Mouse (Mus musculus) CH12.LX (cell line): ENCODE data around the gene Sgsm1. TPM values are rescaled to one million over a fixed set of nuclear protein-coding genes. Genes with fewer than 3 reads are reported as not detected.

ENCODE experiments used
- DNase-seq: peaks from one replicate; pipeline ENCODE4 v3.0.0-alpha.2; 2013; ENCODE audit errors: extremely low read depth
- H3K27ac ChIP-seq: 2 replicates; pipeline ENCODE4 v1.5.1; 2012; ENCODE audit warnings: low read depth, mild to moderate bottlenecking, control low read depth, moderate library complexity; ENCODE audit not compliant: insufficient read depth
- H3K27me3 ChIP-seq: replicated peaks from 2 replicates; pipeline ENCODE3; 2012; ENCODE audit warnings: inconsistent platforms
- H3K36me3 ChIP-seq, 2 experiments: replicated peaks in 1 of 2; 2 replicates each; pipeline versions ENCODE3 to v1.6.1; 2012; ENCODE audit warnings: inconsistent platforms in 1 of 2, low read length in 1 of 2, mild to moderate bottlenecking in 1 of 2, mixed read lengths in 1 of 2, moderate library complexity in 1 of 2; ENCODE audit not compliant: control insufficient read depth in 1 of 2, insufficient read depth in 1 of 2
- H3K4me1 ChIP-seq, 2 experiments: 2 replicates each; pipeline ENCODE4 v1.6.1; 2012; ENCODE audit warnings: inconsistent platforms in 1 of 2, moderate library complexity in 1 of 2; ENCODE audit not compliant: insufficient read depth in 2 of 2, control insufficient read depth in 1 of 2
- H3K4me2 ChIP-seq: 2 replicates; pipeline ENCODE4 v1.6.1; 2012; ENCODE audit warnings: low read depth, mild to moderate bottlenecking, control low read depth; ENCODE audit not compliant: poor library complexity, insufficient read depth, severe bottlenecking
- H3K4me3 ChIP-seq, 3 experiments: fragments of 150-350 bp in 1 of 3; sonication (generic) in 1 of 3; replicated peaks in 1 of 3; 2 replicates each; pipeline versions ENCODE3 to v1.5.1; 2011 to 2012; ENCODE audit warnings: low read depth in 2 of 3, low read length in 2 of 3, mild to moderate bottlenecking in 2 of 3, moderate library complexity in 2 of 3, control low read depth in 1 of 3, improper control_type of control experiment in 1 of 3, inconsistent platforms in 1 of 3, mixed read lengths in 1 of 3; ENCODE audit not compliant: poor library complexity in 1 of 3
- H3K79me2 ChIP-seq: replicated peaks from 2 replicates; pipeline ENCODE4 v1.6.1; 2012; ENCODE audit warnings: mild to moderate bottlenecking, moderate library complexity; ENCODE audit not compliant: control insufficient read depth, poor library complexity, insufficient read depth, severe bottlenecking; ENCODE audit errors: extremely low read depth
- H3K9ac ChIP-seq: 2 replicates; pipeline ENCODE4 v1.6.1; 2012; ENCODE audit warnings: low read depth, mild to moderate bottlenecking, control low read depth, moderate library complexity; ENCODE audit not compliant: insufficient read depth
- H3K9me3 ChIP-seq: replicated peaks from 2 replicates; pipeline ENCODE3; 2012; ENCODE audit warnings: low read length, inconsistent platforms, mixed read lengths
- CHD1 ChIP-seq: IDR thresholded peaks from 2 replicates; pipeline ENCODE4 v1.6.1; 2012; ENCODE audit warnings: low read depth, low read length, improper control_type of control experiment, inconsistent platforms
- E2F4 ChIP-seq: IDR thresholded peaks from 2 replicates; pipeline ENCODE4 v1.6.1; 2011; ENCODE audit warnings: low read depth, low read length, improper control_type of control experiment; ENCODE audit not compliant: insufficient replicate concordance
- GABPA ChIP-seq: IDR thresholded peaks from 2 replicates; pipeline ENCODE4 v1.6.1; 2012; ENCODE audit warnings: low read depth, low read length, improper control_type of control experiment, inconsistent platforms; ENCODE audit not compliant: insufficient replicate concordance
- IRF4 ChIP-seq: IDR thresholded peaks from 2 replicates; pipeline ENCODE4 v1.6.1; 2014; ENCODE audit warnings: low read depth, mild to moderate bottlenecking, inconsistent platforms, low read length, improper control_type of control experiment
- KAT2A ChIP-seq: IDR thresholded peaks from 2 replicates; pipeline ENCODE4 v1.6.1; 2012; ENCODE audit warnings: low read length, improper control_type of control experiment, inconsistent platforms; ENCODE audit not compliant: insufficient replicate concordance
- MAFK ChIP-seq: IDR thresholded peaks from 2 replicates; pipeline ENCODE4 v1.6.1; 2011; ENCODE audit warnings: low read length, improper control_type of control experiment; ENCODE audit not compliant: insufficient replicate concordance
- MAX ChIP-seq: IDR thresholded peaks from 2 replicates; pipeline ENCODE4 v1.6.1; 2011; ENCODE audit warnings: low read length, improper control_type of control experiment
- MAZ ChIP-seq: IDR thresholded peaks from 2 replicates; pipeline ENCODE4 v1.6.1; 2012; ENCODE audit warnings: low read depth, mild to moderate bottlenecking, inconsistent platforms, low read length, improper control_type of control experiment, moderate library complexity
- MXI1 ChIP-seq: IDR thresholded peaks from 2 replicates; pipeline ENCODE4 v1.6.1; 2011; ENCODE audit warnings: mild to moderate bottlenecking, low read depth, low read length, improper control_type of control experiment
- NELFE ChIP-seq: IDR thresholded peaks from 2 replicates; pipeline ENCODE4 v1.6.1; 2011; ENCODE audit warnings: low read depth, low read length, improper control_type of control experiment
- PAX5 ChIP-seq: IDR thresholded peaks from 2 replicates; pipeline ENCODE4 v1.6.1; 2012; ENCODE audit warnings: low read length, inconsistent platforms, mixed read lengths
- POLR2AphosphoS2 ChIP-seq: IDR thresholded peaks from 2 replicates; pipeline ENCODE4 v1.6.1; 2011; ENCODE audit warnings: low read depth, low read length, improper control_type of control experiment
- SIN3A ChIP-seq: IDR thresholded peaks from 2 replicates; pipeline ENCODE4 v1.6.1; 2012; ENCODE audit warnings: low read length, improper control_type of control experiment, inconsistent platforms
- TCF12 ChIP-seq: IDR thresholded peaks from 2 replicates; pipeline ENCODE4 v1.6.1; 2014; ENCODE audit warnings: low read depth, mild to moderate bottlenecking, inconsistent platforms, low read length, improper control_type of control experiment
- USF1 ChIP-seq: IDR thresholded peaks from 2 replicates; pipeline ENCODE4 v1.6.1; 2014; ENCODE audit warnings: low read depth, mild to moderate bottlenecking, inconsistent platforms, low read length, improper control_type of control experiment
- ZC3H11A ChIP-seq: IDR thresholded peaks from 2 replicates; pipeline ENCODE4 v1.6.1; 2012; ENCODE audit warnings: low read depth, mild to moderate bottlenecking, inconsistent platforms, low read length, improper control_type of control experiment
- ZMIZ1 ChIP-seq: IDR thresholded peaks from 2 replicates; pipeline ENCODE4 v1.6.1; 2012; ENCODE audit warnings: low read depth, mild to moderate bottlenecking, inconsistent platforms, low read length, improper control_type of control experiment
- ZNF384 ChIP-seq: IDR thresholded peaks from 2 replicates; pipeline ENCODE4 v1.6.1; 2012; ENCODE audit warnings: low read depth, low read length, improper control_type of control experiment, inconsistent platforms
- dilution Hi-C: fragments of 300-500 bp; cut with MboI; formaldehyde crosslinking; loops from 2 replicates; pipeline ENCODE4 v1.14.3; 2020; ENCODE audit warnings: low sequenced_read_pairs; ENCODE audit not compliant: extremely low pct_unique_long_range_greater_than_20kb, extremely low pct_ligation_motif_present
- in situ Hi-C: fragments of 300-500 bp; cut with MboI; formaldehyde crosslinking; loops from 3 replicates; pipeline ENCODE4 v1.14.3; 2019; ENCODE audit warnings: low sequenced_read_pairs, low pct_ligation_motif_present, low pct_unique_long_range_greater_than_20kb, mixed read lengths
- polyA plus RNA-seq: library from polyadenylated mRNA; unstranded; fragments of >175 nt; gene quantifications from 2 replicates; pipeline ENCODE4 v1.2.1, GENCODE M21; 2012; ENCODE audit warnings: low read depth; ENCODE audit not compliant: insufficient read length
- total RNA-seq, 2 experiments: library from RNA; depleted of rRNA; stranded (reverse); fragments of 300-350 nt in 1 of 2; fragments of >200 nt in 1 of 2; gene quantifications; 2 replicates each; pipeline ENCODE4 v1.2.3; 2012 to 2014

The Sgsm1 gene
- total and polyA plus RNA-seq, 3 experiments, result 0.08 TPM; not detected in 2

GRCm38 (mm10) chr5:113345781-113346180, 35.2 kb upstream of the Sgsm1 start:
- in situ Hi-C loops, result no loop called here
- dilution Hi-C loops, result no loop called here
- H3K79me2 ChIP-seq, result no peaks in the 10 kb centered on the region
- no peak for DNase-seq
- H3K4me2 ChIP-seq, result no peak overlapping the region
- H3K27ac ChIP-seq, result no peak overlapping the region
- no peaks in the 10 kb centered on the region for H3K4me1 ChIP-seq
- H3K36me3 ChIP-seq, result no peaks in the 10 kb centered on the region
- H3K9me3 ChIP-seq, result no peaks in the 10 kb centered on the region
- peaks cover 34% of the 10 kb centered on the region for H3K27me3 ChIP-seq
- H3K9ac ChIP-seq, result no peak overlapping the region
- H3K4me3 ChIP-seq, result no peak overlapping the region
- no peak for TF ChIP-seq MAX
- no peak for TF ChIP-seq USF1
- no peak for TF ChIP-seq E2F4
- no peak for TF ChIP-seq IRF4
- TF ChIP-seq ZMIZ1, result no peak
- no peak for TF ChIP-seq POLR2AphosphoS2
- no peak for TF ChIP-seq GABPA
- no peak for TF ChIP-seq PAX5
- TF ChIP-seq ZNF384, result no peak
- no peak for TF ChIP-seq MXI1
- no peak for TF ChIP-seq SIN3A
- no peak for TF ChIP-seq ZC3H11A
- TF ChIP-seq CHD1, result no peak
- no peak for TF ChIP-seq MAZ
- TF ChIP-seq TCF12, result no peak
- no peak for TF ChIP-seq KAT2A
- TF ChIP-seq, all 38 proteins: peak for 0

- TF ChIP-seq MAFK (no peak), ZNF384 (no peak), IRF4 (no peak), SIN3A (no peak), NELFE (no peak)
- Histone ChIP-seq H3K36me3 (no peaks in the 10 kb centered on the region), H3K27me3 (peaks cover 26% of the 10 kb centered on the region), H3K4me2 (no peak overlapping the region), H3K9me3 (no peaks in the 10 kb centered on the region), H3K4me1 (no peaks in the 10 kb centered on the region), H3K4me3 (no peak overlapping the region), H3K79me2 (no peaks in the 10 kb centered on the region), H3K9ac (no peak overlapping the region), H3K27ac (no peak overlapping the region)
- no peak for DNase-seq
- in situ Hi-C loops (no loop called here), dilution Hi-C loops (no loop called here)
These were observed 34.2 kb upstream of the Sgsm1 start for GRCm38 (mm10) chr5:113344635-113345386.
